Mouse (Mus musculus): ENCODE measurements around the gene Slc30a4.
A peak's percentile ranks its signal among the peaks of the same experiment; 100 is the strongest.

Slc30a4 gene

DNA sequence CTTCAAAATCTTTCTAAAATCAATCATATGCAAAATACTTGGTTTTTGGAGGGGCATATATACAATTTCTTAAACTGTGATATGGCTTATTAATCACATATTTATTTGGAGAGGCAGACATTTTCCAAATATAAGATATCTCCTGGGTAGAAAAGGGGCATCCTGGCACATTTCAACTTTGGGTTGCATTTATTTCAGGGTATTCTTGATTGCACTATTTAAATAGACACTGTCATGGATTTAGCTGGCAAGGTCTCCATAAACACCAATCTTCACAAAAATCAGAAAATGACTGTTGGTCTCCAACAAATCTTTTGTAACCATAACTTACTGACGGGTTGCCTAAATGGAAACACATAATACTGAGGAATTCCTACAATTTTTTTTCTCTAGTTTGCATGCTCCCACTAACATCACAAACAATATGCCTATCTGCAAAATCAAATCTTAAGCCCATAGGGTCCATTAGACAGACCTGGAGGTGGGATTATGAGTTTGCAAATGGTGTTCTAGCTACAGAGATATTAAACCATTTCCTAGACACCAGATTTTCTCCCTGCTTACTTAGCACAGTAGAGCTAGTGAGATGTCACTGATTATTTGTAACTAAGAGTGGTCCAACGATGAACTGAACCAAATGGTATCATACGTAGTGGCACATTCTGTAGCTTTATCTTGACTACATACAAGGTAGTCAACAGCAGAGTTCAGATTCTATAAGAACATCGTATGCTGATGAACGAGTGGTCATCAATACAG lies 20.9 kb downstream of the Slc30a4 start:
- DNase-seq (ENCODE audit: low spot score): peak; percentile 59

DNA sequence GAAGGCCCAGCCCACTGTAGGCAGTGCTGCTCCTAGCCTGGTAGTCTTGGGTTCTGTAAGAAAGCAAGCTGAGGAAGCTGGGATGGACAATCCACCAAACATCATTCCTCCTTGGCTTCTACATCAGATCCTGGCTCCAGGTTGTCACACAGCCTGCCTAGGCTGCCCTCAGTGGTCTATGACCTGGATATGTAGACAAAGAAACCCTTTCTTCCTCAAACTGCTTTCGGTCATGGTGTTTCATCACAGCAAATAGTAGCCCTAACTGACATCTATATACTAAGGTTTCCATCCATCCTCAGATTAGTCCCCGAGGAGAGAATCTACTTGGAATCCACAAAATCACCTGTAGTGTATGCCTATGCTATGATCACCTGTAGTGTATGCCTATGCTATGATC lies 27.3 kb downstream of the Slc30a4 start:
- no peak for DNase-seq (ENCODE audit: low spot score)

DNA sequence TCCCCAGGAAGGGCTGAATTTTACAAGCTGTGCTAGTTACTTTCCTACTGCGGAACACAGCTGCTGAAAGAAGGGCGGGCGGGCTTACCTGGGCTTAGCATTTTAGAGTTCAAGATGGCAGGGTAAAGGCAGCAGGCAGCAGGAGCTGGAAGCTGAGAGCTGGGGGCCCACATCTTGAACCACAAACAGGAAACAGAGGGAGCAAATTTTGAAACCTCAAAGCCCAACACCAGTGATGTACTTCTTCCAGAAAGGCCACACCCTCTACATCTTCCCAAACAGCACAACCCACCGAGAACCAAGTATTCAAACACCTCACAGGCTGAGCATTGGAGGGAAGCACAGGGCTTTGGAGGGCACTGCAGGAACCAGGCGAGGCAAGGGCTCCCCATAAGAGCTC lies 29.6 kb downstream of the Slc30a4 start:
- no peak for DNase-seq (ENCODE audit: low spot score)

DNA sequence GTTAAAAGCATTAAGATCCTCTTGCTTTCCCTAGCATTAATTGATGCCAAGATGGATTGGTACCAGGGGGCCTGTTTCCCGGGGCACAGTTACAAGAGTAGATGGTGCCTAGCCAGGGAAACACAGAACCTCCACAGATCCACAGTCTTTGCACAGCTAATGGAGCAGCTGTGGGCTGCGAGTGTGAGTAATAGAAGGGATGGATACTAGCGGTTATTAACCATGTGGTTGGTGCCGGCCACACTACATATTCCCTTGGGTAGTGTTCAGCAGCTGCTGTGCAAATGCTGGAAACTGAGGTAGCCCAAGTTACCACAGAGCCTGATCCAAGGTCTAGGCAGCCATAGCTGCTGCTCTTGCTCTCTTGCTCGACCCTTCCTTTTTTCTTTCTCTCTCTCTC lies 30.7 kb downstream of the Slc30a4 start:
- DNase-seq (ENCODE audit: low spot score): no peak

DNA sequence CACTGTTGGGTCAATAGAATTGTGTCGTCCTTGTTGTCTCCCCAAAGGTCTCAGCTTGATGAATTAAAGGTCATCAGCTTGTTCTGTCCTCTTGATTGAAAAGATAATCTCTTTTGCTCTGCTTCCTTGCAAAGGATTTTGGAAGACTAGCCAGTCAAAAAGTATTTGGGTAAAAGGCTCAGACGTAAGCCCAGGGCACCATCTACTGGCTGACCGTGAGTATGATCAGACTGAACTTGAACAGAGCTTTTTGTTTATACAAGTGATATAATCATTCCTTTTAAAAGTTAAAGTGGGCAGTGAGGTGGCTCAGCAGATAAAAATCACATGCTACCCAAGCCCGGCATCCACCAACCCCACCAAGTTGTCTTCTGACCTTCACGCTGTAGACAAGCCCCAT lies 34.6 kb downstream of the Slc30a4 start:
- DNase-seq (ENCODE audit: low spot score): peak; percentile 75

DNA sequence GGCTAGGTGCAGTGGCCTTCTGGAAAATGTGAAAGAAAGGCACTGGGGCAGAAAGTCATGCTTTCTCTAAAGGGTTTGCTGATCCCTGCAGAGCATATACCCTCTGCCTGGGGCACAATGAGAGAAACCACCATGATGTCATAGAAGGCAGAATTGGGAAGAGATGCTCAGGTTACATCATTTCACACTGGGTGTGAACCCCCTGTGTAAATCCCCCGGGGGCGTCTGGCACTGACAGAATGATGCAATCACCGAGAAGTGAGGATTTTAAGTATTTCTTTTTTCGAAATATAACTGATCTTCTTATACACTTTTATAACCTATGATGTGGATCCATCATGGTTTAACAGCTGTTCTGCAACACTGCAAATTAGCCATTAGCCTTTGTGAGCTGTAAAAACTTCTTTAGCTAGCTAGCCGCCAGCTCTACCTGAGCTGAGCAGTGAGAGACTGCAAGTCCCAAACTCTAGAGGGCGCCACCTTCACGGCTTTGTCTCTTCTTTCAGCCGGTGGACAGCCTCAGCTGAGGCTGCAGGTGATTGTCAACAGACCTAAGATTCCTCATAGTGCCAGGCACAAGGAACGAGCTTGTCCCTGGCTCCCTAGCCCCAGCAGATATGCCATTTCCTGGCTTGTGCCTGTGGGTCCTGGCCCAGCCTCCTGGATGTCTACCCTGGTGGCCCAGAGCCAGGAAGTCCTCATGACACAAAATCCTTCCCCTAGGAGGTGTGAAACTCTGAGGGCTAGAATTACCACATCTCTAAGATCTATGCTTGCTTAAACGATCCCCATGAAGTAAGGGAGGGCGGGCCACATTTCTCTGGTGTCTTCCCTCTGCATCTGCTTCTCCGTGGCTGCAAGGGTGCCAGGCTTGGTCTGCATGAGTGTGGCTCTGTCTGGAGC lies 36.2 kb downstream of the Slc30a4 start:
- peak; percentile 17 for DNase-seq (ENCODE audit: low spot score)

DNA sequence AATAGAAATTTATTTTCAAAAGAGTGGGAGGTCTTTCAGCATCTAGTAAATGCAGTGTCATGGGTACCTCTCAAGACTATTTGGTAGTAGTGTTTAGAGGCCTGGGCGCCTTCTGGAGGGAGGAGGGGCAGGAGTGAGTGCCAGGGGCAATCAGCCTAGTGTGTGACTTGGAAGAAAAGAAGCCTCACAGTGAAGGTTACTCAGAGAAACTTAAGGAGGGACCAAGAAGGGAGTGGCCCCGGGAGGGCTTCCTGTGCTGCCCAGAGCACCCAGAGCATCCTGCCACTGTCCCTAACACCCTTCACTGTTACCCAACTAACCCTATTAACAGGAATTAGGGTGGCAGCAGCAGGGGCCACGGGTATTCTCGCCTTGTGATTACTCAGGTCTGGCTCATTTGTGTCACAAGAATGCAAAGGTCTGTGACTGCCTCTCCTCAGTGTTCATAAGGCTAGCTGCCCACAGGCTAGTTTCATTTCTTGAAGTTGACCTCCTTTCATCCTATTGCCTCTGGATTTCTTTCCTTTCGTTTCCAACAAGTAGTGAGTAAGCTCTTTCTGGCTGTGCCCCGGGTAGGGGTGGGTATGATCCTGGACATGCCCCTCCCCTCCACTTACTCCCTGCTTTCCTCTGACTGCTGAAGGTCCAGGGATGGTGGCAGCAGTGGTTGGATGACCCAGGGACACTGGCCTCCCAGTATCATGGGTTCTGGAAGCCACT lies 37.0 kb downstream of the Slc30a4 start:
- DNase-seq (ENCODE audit: low spot score): no peak

DNA sequence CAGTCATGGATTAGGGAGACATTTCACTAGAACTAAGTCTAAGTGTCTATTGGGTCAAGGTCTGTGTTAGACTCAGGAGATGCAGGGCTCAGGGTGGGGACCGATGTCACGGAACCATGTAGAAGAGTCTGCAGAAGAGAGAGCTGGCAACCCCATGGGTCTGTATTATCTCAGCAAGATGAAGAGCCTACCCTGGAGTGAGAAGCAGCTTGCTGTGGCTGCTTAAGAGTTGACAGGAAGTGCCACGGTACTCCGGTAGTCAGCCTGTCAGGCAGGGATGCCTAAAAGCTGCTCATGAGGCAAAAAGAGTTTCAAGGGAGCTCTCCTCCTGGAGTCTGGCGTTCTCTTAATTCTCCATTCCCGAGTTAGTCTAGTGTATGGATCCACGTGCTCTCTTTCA lies 42.6 kb downstream of the Slc30a4 start:
- DNase-seq (ENCODE audit: low spot score): no peak

DNA sequence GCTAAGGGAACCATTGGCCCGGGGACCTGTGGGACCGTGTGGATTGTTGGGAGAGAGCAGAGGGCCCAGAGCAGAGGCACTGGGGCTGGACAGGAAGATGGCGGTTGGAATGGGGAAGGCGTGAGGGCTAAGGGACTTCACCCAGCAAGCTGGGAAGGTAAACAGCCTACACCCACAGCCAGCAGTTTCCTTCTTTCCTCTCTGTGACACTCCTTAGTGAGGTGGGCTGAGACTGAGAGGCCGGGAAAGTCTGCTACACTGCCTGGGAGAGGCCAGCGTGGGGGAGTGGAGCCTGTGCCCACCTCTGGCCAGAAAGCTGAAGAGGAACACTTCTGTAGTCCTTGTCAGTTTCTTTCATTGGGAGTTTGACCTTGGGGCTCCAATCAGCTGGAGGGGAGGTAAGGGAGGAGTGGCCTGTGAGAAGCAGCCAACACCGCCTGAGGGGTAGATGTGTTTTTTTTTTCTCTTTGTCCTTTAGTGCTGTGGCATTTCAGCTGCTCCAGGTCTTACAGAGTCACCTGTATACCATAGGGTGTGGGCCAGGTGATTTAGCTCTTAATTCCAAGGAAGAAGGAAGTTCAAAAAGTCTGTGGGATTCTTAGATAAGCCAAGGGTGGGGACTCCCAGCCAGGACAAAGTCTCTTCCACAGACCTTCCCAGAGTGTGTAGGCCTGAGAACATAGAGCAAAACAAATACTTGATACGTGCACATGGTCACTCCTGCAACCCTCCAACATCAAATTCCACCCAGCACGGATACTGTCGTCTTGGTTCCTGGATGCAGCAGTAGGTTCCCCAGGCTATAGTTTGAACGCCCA lies 44.5 kb downstream of the Slc30a4 start:
- DNase-seq (ENCODE audit: low spot score): no peak

DNA sequence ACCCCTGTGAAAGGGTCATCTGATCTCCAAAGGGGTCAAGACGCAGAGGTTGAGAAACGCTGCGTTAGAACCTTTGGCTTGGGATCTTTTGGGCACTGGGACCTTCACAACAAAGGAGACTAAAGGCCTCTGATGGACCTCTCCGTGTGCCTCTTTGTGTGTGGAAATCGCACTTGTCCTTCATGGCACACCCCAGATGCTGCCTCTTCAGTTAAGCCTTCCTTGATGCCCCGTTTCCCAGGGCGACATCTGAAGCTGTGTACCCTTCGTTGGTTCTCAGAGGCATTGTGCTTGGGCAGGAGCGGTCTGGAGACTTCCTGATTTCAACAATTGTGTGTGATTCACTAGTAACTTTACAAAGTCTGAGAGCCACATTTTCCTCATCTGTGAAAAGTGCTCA lies 45.7 kb downstream of the Slc30a4 start:
- DNase-seq (ENCODE audit: low spot score): no peak

DNA sequence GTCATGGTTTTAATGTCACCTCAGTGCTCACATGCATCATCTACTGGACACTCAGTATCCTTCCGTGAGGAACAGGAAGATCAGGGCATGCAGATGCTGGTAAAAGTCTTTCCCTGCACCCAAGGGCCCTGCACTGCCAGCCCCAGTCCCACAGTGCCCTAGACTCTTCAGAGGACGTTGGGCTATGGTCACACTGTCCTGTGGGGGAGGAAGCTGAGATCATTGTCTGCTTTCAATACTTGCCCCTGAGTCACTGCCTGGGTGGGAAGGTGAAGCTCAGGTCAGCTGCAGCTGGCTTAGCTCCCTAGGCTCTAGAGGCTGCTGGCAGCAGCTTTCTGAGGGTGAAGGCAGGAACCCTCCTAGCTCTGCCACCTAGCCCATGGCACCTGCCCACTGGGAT lies 46.4 kb downstream of the Slc30a4 start:
- no peak for DNase-seq (ENCODE audit: low spot score)

DNA sequence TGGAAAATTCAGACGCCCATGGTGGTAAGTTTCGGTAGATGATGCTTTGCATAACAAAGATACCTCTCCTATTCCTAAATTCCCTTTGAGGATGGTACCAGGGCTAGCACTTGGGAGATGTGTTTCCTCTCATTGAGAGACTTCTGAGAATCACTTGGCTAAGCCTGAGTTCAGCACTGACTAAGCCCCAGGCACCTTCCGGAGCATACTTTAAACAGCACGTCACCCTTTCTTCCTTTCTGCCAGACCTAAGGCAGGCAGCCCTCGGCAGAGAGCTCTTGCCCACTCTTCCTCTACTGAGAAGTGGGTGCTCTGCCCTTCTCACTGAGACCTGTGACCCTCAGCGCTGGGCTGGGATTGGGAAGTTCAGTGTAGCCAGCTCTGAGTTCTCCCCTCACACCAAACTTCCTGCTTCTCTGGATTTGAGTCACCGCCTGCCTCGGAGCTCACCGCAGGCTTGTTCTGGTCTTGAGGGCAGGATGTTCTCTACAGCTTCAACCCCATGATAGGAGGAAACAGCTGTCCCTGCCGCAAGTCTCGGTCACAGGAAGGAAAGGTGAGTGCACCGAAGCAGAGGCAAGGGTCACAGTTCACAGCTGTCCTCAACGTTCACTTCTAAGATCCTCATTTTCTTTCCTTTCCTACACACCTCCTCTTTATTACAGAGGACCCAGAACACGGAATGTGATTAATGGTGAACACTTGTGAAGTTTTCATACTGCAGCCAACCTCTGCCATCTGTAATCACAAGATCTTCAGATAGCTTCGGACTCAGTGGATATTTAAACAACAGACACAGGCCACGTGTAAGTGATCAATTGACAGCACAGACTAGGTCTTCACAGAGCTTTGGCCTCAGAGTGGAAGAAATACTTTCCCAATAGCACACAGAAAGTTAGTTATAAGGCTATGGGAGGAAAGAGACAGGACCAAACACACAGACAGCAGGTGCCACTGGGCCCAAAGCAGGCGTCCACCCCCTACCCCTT lies 50.1 kb downstream of the Slc30a4 start:
- no peak for DNase-seq (ENCODE audit: low spot score)

DNA sequence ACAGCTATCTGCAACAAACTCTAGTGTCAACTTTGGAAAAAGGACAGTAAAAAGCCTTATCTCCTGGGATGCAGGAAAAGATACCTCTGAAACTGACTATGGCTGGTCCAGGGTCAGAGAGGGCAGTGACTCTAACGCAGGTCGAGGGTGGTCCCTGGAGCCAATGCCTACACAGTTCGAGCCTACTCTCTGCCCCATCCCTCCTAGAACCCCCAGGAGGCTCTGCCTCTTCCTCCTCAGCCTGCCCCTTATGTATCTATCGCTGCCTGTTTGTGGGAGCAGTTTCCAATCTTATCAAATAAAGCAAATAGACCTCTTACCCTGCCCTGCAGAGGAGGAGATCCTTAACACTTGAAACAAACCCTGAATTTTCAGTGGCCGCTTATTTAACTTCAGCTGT lies 63.8 kb downstream of the Slc30a4 start:
- DNase-seq (ENCODE audit: low spot score): no peak

DNA sequence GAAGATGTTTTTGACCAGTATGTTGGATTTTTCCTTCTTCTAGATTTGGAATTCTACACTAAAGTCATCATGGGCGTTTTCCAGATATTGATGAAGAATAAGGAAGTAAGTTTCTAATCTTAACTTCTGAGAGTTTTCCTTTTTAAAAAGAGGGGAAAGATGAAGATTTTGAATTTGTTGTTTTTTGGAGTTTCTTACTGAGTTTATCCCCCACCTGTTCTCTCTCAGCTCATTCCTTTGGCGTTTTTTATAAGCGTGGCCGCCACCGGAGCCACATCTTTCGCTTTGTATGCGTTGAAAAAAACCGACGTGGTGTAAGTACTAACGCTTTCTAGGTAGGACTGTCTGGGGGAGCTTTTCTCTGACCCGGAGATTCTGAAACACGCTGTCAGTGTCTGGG lies 64.4 kb downstream of the Slc30a4 start:
- DNase-seq (ENCODE audit: low spot score): no peak

DNA sequence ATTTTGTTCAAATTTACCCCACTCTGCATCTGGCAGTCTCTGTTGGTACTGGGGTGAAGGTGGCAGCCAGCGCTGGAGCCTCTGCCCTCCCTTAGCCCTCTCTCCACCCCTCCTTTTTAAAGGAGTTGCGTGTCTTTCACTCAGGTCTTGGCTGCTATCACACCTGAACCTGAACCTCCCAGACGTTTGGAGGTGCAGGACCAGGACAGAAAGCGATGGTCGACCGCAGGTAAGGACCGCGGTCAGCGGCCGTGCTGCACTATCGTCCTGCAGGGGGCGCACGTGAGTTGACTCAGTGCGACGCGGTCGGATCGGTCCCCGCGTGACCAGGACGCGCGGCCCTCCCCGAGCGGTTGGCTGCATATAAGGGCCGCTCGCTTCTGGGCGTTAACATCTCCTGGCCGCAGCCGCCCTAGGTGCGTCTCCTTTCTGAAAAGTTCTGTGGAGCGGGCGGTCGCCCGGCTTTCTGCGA lies 64.9 kb downstream of the Slc30a4 start:
- DNase-seq (ENCODE audit: low spot score): peak; percentile 17

DNA sequence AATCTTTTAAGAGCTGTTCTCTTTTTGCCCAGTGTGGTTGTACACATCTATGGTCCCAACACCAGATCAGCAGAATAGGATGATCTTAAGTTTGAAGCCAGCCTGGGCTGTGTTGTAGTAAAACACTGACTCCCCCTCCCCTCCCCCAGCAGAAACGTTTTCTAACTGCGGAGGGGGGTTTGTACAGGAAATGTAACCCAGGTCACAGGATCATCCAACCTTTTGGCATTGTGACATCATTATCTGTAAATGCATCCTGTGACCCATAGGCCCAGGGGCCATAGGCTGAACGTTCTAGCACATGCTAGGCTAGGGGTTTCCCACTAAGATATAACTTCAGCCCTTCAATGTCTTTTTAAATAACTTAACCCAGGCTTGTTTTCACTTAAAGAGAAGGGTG lies 65.8 kb downstream of the Slc30a4 start, which contains the start of gene AA467197:
AA467197 (plus strand) TSS at position 301 of the 400 bp plus-strand sequence.
- no peak for DNase-seq (ENCODE audit: low spot score)

Data from adipocyte (in vitro differentiated cells).